ENCODE assay signal across 9 mouse cellular contexts in the genomic region with DNA sequence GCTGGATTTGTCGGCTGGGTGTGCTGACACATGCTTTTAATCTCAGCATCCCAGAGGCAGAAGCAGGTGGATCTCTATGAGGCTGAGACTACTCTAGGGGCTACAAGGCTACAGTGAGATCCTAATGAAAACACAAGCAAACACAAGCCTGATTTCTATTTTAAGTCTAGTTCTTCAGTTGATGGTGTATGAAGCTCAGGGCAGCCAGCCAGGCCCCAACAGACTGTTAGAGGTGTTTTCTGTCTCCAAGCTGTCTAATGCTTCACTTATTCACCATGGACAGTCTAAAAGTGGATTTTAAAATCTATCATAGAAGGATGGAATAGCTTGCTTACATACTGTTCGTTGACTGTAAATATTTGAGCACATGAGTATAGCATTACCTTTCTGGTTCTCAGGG. TPM values are rescaled to one million over a fixed set of nuclear protein-coding genes. Genes with fewer than 3 reads are reported as not detected.
"Had no signal": no experiment of that assay in that cellular context is flagged by ENCODE, and none has a peak within 500 bp of the region (broad histone marks: within the 10 kb centered on the region; RNA-seq: fewer than 3 reads in every experiment).

No protein-coding gene starts in this region.

- DNase-seq: kidney, adult 2 months; kidney, postnatal 14 days; lung, embryonic 14.5 days; lung, postnatal 10 days; retina, postnatal 1 day; right cerebral cortex, postnatal 25 days; thymus, postnatal 36 days had no signal

RNA-seq across cellular contexts. Expression of a gene that starts 19.2 kb away (rescaled TPM):
- total RNA-seq: monocyte, adult 5-6 weeks had no signal
- polyA plus RNA-seq: macrophage had no signal
